Mouse (Mus musculus) macrophage (primary cell): ENCODE measurements around the gene Slitrk6. TPM values are rescaled to one million over a fixed set of nuclear protein-coding genes. Genes with fewer than 3 reads are reported as not detected.

ENCODE experiments used
- H3K27ac ChIP-seq: fragments of 350-480 bp; formaldehyde crosslinking; 2 replicates; pipeline ENCODE4 v1.9.0; 2021
- H3K36me3 ChIP-seq: fragments of 350-480 bp; formaldehyde crosslinking; 2 replicates; pipeline ENCODE4 v1.9.0; 2021; ENCODE audit errors: inconsistent target
- H3K4me3 ChIP-seq: fragments of 350-480 bp; formaldehyde crosslinking; 2 replicates; pipeline ENCODE4 v1.9.0; 2021; ENCODE audit errors: inconsistent target
- H3K79me2 ChIP-seq: fragments of 350-480 bp; formaldehyde crosslinking; 2 replicates; pipeline ENCODE4 v1.9.0; 2021; ENCODE audit errors: inconsistent target
- WGBS: methylation state at CpG from one replicate; pipeline ENCODE4 v1.1.7; 2026; ENCODE audit warnings: inconsistent platforms; ENCODE audit not compliant: missing documents; 5-methylcytosine and 5-hydroxymethylcytosine counted together
- polyA plus RNA-seq: library from polyadenylated mRNA; stranded (reverse); fragments of 250-400 nt; gene quantifications from 3 replicates; pipeline ENCODE4 v1.2.4, GENCODE M21; 2018; ENCODE audit warnings: inconsistent platforms
- total RNA-seq, 78 experiments: library from RNA; depleted of rRNA; stranded (reverse); fragments of 250-400 nt; gene quantifications; 1 replicate in 9 of 78; 2 replicates in 24 of 78; 3 replicates in 43 of 78; 4 replicates in 2 of 78; pipeline ENCODE4 v1.2.4; 2018; ENCODE audit warnings: inconsistent platforms in 56 of 78

The Slitrk6 gene
- under 1 TPM in 1 of 26 experiments, not detected in 25; 0.28 TPM for total RNA-seq (2018; cell fraction: chromatin; rRNA removed)
- not detected for total RNA-seq (2018; cell fraction: cytosol; rRNA removed)
- total RNA-seq (2018; cell fraction: nucleus; rRNA removed), result not detected
- polyA plus RNA-seq, result not detected in 3 replicates

- no peaks in the 10 kb centered on the region for H3K79me2 ChIP-seq
- H3K4me3 ChIP-seq, result no peak within 1 kb of the TSS
- WGBS, result 63% methylated on average over 10 of the region's 11 CpGs
- no peaks in the 10 kb centered on the region for H3K36me3 ChIP-seq
- H3K27ac ChIP-seq, result no peak within 1 kb of the TSS
Measured at GRCm38 (mm10) chr14:110754484-110755307, at the start of gene Slitrk6. TSS of gene Slitrk6 (minus strand) at chr14:110755149.

DNA sequence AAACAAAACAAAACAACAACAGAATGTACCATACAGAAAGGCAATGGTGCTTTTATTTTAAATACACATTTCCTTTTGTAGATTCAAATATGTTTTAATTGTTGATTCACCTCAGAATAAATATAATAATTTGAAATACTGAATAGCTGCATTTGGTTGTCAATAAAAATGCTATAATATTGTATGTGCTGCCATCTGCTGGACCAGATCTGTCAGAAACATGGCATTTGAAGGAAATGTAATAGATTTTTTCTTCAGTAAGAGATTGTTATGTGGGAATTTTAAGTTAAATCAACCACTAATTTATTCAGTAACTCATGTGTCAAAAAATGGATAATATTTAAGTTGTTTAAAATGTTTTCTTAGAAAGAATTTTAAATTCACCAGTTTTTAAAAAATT is 22.6 kb upstream of the Slitrk6 start:
- Histone ChIP-seq H3K27ac (no peak overlapping the region), H3K36me3 (no peaks in the 10 kb centered on the region), H3K4me3 (no peak overlapping the region), H3K79me2 (no peaks in the 10 kb centered on the region)

DNA sequence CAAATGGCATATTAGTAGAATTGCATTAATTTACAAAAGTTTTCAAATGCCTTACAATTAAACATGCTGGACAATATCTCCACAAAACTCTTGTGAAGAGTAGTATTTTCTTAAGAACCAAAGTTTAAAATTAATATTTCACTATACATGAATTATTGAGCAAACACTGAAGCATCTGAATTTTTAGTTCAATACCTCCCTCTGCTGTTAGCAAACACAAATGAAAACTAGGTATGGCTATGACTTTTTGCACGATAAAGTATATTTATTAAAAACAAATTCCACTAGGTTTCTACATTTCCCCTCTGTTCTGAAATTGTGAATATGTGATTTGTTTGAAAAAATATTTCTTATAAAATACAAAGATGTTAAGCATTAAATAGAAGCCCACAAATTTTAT is 15.7 kb upstream of the Slitrk6 start:
- H3K27ac ChIP-seq, result no peak overlapping the region
- 100% methylated on average over 1 of the region's 1 CpGs for WGBS
- H3K4me3 ChIP-seq, result no peak overlapping the region
- H3K36me3 ChIP-seq, result no peaks in the 10 kb centered on the region
- no peaks in the 10 kb centered on the region for H3K79me2 ChIP-seq

GRCm38 (mm10) chr14:110762588-110763220 is 7.8 kb upstream of the Slitrk6 start:
- Histone ChIP-seq H3K79me2 (no peaks in the 10 kb centered on the region), H3K4me3 (no peak overlapping the region), H3K27ac (no peak overlapping the region), H3K36me3 (no peaks in the 10 kb centered on the region)
- WGBS, result 31% methylated on average over 7 of the region's 7 CpGs

DNA sequence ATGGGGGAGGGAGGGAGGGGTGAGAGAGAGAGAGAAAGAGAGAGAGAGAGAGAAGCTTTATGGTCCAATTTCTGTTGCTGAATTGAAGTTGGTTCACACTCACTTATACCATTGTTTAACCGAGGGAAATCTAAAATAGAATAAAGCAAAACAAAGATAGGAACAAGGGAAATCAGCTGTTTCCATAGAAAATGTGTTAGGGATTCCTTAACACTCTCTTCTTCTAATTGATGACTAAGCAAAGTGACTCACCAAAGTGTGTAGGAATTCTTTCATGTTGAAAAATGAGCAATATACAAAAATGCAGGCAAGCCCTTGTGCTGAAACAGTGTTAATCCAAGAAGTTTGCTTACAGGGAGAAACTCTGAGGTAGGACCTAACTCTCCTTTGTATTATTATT is 6.0 kb upstream of the Slitrk6 start:
- H3K79me2 ChIP-seq, result no peaks in the 10 kb centered on the region
- WGBS, result 57% methylated on average over 1 of the region's 1 CpGs
- no peak overlapping the region for H3K27ac ChIP-seq
- no peaks in the 10 kb centered on the region for H3K36me3 ChIP-seq
- H3K4me3 ChIP-seq, result no peak overlapping the region

DNA sequence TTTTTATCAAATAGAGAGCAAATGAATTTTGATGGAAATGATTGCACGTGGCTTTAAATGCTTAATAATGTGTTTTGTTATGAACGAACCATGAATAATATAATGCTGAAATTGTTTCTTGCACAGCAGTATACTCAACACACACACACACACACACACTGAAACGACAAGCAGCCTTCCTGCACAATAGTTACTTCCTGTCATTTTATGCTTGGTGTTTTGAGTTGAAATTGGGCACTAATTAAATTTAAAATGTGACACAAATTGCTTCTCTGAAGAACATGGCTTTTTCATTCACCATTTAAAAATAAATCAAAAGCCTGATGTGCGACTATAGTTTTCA is 330 bp upstream of the Slitrk6 start:
- WGBS, result 57% methylated on average over 4 of the region's 4 CpGs
- no peaks in the 10 kb centered on the region for H3K79me2 ChIP-seq
- H3K27ac ChIP-seq, result no peak overlapping the region
- no peak overlapping the region for H3K4me3 ChIP-seq
- H3K36me3 ChIP-seq, result no peaks in the 10 kb centered on the region

DNA sequence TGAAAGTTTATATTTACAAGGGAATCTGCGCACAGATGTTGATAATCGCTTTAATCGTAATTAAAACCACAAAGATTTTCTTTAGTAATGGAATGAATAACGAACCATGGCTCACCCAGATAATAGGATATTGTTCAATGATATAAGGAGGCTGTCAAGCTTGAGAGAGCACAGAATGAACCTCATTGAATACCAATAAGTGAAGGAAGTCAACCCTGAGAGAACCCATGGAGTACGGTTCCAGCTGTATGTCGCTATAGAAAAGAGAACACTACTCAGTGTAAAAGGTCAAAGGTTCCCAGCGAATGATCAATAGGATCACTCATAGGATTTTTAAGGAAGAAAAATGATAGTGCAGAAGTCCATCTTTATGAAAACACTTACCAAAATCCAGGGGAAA is 15.1 kb downstream of the Slitrk6 start:
- 93% methylated on average over 7 of the region's 7 CpGs for WGBS
- H3K79me2 ChIP-seq, result no peaks in the 10 kb centered on the region
- H3K27ac ChIP-seq, result no peak overlapping the region
- no peak overlapping the region for H3K4me3 ChIP-seq
- H3K36me3 ChIP-seq, result no peaks in the 10 kb centered on the region

DNA sequence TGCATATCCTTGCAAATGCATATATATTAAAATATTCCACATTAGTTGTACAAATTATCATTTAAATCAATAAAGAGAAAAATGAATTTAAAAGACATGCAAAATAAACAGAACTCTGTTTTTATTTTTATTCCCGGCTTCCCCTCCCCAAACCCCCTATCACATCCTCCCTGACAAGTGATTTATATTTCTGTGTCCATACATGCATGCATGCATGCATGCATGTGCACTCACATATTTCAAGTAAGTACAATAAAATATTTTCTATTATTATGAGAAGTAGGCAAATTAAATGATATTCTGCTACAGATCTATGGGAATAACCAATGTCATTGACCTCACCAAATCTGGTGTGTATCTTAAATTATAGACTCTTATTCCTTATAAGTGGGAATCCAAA is 15.6 kb downstream of the Slitrk6 start:
- no peaks in the 10 kb centered on the region for H3K79me2 ChIP-seq
- H3K27ac ChIP-seq, result no peak overlapping the region
- no peak overlapping the region for H3K4me3 ChIP-seq
- no peaks in the 10 kb centered on the region for H3K36me3 ChIP-seq
- 80% methylated on average over 1 of the region's 1 CpGs for WGBS

DNA sequence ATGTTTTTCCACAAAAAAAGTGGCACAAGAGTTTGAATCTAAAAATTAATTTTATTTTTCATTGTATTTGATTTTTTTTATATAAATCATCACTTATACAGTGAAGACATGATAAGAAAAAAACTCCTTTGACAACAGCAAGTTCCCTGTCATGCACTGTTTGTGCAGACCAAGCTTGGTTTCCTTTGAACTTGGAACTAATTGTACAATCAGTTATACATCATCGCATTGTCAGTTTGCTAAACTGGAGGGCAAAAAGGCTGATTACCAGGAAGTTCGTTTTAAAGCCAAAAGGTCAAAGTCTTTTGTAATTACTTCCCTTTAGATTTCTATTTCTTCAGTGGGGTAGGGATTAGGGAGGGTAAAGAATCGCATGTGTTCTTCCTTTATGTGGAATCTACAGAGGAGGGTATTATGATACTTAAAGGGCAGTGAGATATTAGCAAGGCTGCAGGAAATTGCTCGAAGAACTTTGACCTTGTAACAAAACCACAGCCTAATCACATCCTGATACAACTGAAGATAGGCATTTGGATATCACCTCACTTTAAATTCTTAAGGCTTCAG is 26.5 kb downstream of the Slitrk6 start:
- 40% methylated on average over 4 of the region's 4 CpGs for WGBS
- H3K36me3 ChIP-seq, result no peaks in the 10 kb centered on the region
- no peaks in the 10 kb centered on the region for H3K79me2 ChIP-seq
- no peak overlapping the region for H3K4me3 ChIP-seq
- H3K27ac ChIP-seq, result no peak overlapping the region

GRCm38 (mm10) chr14:110724026-110724576 is 30.8 kb downstream of the Slitrk6 start:
- Histone ChIP-seq H3K27ac (no peak overlapping the region), H3K79me2 (no peaks in the 10 kb centered on the region), H3K36me3 (no peaks in the 10 kb centered on the region), H3K4me3 (no peak overlapping the region)
- WGBS, result 56% methylated on average over 2 of the region's 2 CpGs
